Mouse (Mus musculus) kidney, adult 11 months (tissue): Measurements from ENCODE around the gene Timm17b.

ENCODE experiments used
- DNase-seq: peaks from one replicate; pipeline ENCODE4 v3.0.0; 2022

Gene Timm17b

DNA sequence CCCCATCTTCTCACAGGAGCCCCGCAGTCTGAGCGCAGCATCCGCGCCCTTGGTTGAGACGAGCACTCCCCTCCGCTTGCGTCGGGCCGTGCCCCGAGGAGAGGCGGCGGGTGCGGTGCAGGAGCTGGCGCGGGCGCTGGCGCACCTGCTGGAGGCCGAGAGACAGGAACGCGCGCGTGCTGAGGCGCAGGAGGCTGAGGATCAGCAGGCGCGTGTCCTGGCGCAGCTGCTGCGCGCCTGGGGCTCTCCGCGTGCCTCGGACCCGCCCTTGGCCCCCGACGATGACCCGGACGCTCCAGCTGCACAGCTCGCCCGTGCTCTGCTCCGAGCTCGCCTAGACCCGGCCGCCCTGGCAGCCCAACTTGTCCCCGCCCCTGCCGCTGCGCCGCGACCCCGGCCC lies 22.9 kb downstream of the Timm17b start:
- no peak for DNase-seq

GRCm38 (mm10) chrX:7926266-7926665 lies 27.1 kb downstream of the Timm17b start:
- DNase-seq = no peak

- no peak for DNase-seq
Observed at GRCm38 (mm10) chrX:7927116-7927515, 28.0 kb downstream of the Timm17b start.

DNA sequence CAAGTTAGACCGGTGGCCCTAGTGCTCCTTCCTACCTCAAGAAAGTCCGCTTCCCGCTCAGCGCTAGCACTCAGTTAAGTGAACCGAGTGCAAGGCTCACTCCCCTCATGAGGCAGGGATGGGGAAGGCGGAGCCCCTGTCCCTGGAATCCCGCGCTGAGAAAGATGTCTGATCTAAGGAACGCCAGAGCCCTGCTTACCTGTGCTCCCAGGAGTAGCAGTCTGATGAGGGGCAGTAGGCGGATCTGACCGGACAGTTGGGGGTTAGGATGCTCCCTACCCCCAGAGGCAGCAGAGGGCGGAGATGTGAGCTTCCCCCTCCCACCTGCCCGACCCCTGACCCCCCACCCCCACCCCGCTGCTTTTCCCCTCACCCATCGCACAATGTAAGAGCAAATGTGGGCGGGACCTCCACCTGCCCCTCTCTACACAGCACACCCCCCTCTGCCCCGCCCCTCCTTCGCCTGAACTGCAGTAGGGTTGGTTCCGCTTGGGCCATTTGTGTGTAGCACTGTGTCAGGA lies 29.2 kb downstream of the Timm17b start, which contains the start of gene Eras:
Eras (minus strand) TSS at position 338 of the 521 bp plus-strand sequence.
- DNase-seq = no peak

DNA sequence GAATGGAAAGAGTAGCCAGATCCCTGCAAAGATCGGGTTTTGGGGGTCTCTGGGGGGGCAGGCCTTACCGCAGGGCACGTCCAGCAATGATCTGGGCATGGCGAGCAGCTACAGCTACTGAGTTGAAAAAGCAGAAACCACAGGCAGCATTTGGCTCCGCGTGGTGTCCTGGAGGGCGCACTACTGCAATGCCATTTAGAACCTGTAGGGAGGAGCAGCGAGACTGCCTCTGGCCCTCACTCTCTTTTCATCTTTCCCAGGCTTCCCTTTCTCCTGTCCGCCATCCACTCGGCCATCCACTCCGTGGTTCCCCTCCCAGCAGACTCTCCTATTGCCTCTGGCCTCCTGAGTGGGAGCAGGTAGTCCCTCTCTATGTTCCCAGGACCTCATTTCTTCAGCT lies 37.7 kb downstream of the Timm17b start:
- no peak for DNase-seq

- DNase-seq = no peak
Observed at GRCm38 (mm10) chrX:7937667-7938066, 38.5 kb downstream of the Timm17b start.

DNA sequence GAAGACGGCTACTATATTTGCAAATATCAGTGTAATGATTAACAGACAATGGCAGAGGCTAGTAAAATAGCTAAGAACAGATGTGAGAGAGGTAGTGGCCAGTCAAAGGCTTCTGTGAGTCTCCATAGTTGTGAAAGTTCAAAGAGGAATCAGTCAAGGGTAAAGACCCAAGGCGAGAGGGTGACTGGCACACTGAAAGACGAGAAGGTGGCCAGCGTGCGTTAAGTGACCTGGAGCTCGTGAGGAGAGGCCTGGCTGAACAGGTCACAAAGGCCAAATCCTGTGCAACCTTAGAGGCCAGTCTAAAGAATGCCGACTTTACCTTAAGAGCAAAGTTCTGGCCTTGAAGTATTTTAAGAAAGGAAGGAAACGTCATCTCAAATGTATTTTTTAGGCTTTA lies 46.5 kb downstream of the Timm17b start:
- DNase-seq = peak; percentile 49

- DNase-seq = peak; percentile 23
Observed at GRCm38 (mm10) chrX:7947108-7947899, 48.1 kb downstream of the Timm17b start, which contains the start of gene Hdac6. TSS of gene Hdac6 (minus strand) at chrX:7947889.

- DNase-seq = peak; percentile 98
Observed at GRCm38 (mm10) chrX:7947900-7948492, 48.8 kb downstream of the Timm17b start.

GRCm38 (mm10) chrX:7950091-7950490 lies 50.9 kb downstream of the Timm17b start:
- DNase-seq = no peak
